Mouse (Mus musculus): ENCODE data around the gene Sult1a1. TPM values are rescaled to one million over a fixed set of nuclear protein-coding genes. Genes with fewer than 3 reads are reported as not detected.

The Sult1a1 gene
- total and polyA plus RNA-seq, 2 experiments, result 566 to 727 TPM

DNA sequence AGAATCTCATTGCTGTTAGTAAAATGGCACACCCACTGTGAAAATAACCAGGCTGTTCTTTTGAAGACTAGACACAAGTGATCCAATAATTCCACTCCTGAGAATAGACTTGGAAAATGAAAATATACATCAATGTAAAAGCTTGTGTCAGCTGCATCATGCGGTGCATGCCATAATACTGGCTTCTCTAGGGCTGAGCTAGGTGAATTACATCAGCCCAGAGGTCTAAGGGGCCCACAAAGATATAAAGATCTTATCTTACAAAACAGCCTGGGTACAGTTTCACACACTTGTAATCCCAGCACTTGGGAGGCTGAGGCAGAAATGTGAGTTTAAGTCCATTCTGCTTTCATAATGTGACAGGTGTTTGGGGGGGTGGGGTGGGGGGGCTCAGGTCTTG lies 18.7 kb downstream of the Sult1a1 start:
- H3K4me3 ChIP-seq (ENCODE audit: insufficient read depth, low read depth, low read length), result no peak overlapping the region
- no peak for DNase-seq (ENCODE audit: extremely low read depth, low read depth, low spot score)
- H3K4me1 ChIP-seq (ENCODE audit: control insufficient read depth, insufficient read depth, low read length), result peaks cover 2% of the 10 kb centered on the region
- peaks cover 4% of the 10 kb centered on the region for H3K36me3 ChIP-seq (ENCODE audit: control insufficient read depth, insufficient read depth, low read length)
- H3K79me2 ChIP-seq (ENCODE audit: control insufficient read depth, insufficient read depth, low read length), result peaks cover 2% of the 10 kb centered on the region; the same call in 1 of the 2 replicates
- no peak for TF ChIP-seq CTCF (IDR thresholded peaks at IDR 0.05; ENCODE audit: low read depth, low read length)
- no peak for TF ChIP-seq POLR2A (IDR thresholded peaks at IDR 0.05; ENCODE audit: extremely low read depth, insufficient read depth, low read length)
- H3K27me3 ChIP-seq (ENCODE audit: control insufficient read depth, insufficient read depth, low read length), result no peaks in the 10 kb centered on the region
- 100% methylated on average over 1 of the region's 1 CpGs for WGBS
- H3K9ac ChIP-seq (ENCODE audit: low read depth, low read length), result no peak overlapping the region
- no peak overlapping the region for H3K27ac ChIP-seq (replicated peaks; ENCODE audit: insufficient read depth, low read depth, low read length)

DNA sequence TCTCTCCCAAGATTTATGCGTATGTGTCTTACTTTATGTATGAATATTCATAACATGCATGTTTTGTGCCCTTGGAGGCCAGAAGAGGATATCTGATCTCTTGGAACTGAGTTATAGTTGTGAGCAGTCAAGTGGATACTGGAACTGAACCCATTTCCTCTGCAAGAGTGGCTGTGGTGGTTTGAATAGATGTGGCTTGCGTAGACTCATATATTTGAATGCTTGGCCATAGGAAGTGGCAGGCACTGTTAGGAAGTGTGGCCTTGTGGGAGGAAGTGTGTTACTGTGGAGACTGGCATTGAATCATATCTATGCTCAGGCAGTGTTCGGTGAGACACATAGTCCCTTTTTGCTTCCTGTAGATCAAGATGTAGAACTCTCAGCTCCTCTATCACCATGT lies 20.5 kb downstream of the Sult1a1 start:
- DNase-seq (ENCODE audit: extremely low read depth, low read depth, low spot score), result no peak
- no peak overlapping the region for H3K9ac ChIP-seq (ENCODE audit: low read depth, low read length)

DNA sequence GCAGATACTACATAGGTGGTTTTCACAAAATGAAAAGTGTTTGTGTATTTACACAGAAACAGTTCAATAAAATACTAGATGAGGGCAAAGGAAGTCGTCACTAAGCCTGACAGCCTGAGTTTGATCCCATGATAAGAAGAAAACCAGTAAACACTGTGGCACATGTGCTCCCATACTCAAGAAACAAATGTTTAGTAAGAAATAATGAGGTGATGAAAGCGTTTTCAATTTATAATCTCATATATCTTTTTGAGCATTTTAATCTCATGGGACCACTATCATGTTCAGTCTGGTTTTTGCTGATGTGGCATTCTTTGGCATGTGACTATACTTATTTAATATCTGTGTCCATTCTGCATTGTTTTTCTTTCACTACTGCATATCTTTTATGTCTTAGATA lies 22.2 kb downstream of the Sult1a1 start:
- Histone ChIP-seq H3K4me3 (ENCODE audit: insufficient read depth, low read depth, low read length) (no peak overlapping the region), H3K27me3 (ENCODE audit: control insufficient read depth, insufficient read depth, low read length) (no peaks in the 10 kb centered on the region), H3K36me3 (ENCODE audit: control insufficient read depth, insufficient read depth, low read length) (no peaks in the 10 kb centered on the region), H3K4me1 (ENCODE audit: control insufficient read depth, insufficient read depth, low read length) (peaks cover 5% of the 10 kb centered on the region), H3K79me2 (ENCODE audit: control insufficient read depth, insufficient read depth, low read length) (peaks cover 7% of the 10 kb centered on the region; the same call in 1 of the 2 replicates), H3K9ac (ENCODE audit: low read depth, low read length) (no peak overlapping the region), H3K27ac (replicated peaks; ENCODE audit: insufficient read depth, low read depth, low read length) (no peak overlapping the region)
- DNase-seq (ENCODE audit: extremely low read depth, low read depth, low spot score), result no peak
- WGBS, result 44% methylated on average over 2 of the region's 2 CpGs
- TF ChIP-seq POLR2A (IDR thresholded peaks at IDR 0.05; ENCODE audit: extremely low read depth, insufficient read depth, low read length) (no peak), CTCF (IDR thresholded peaks at IDR 0.05; ENCODE audit: low read depth, low read length) (no peak)

More for the DNA sequence above, 20.5 kb downstream of the Sult1a1 start:
- no peak overlapping the region for H3K4me3 ChIP-seq (ENCODE audit: insufficient read depth, low read depth, low read length)
- peaks cover 2% of the 10 kb centered on the region for H3K4me1 ChIP-seq (ENCODE audit: control insufficient read depth, insufficient read depth, low read length)
- WGBS, result 88% methylated on average over 3 of the region's 3 CpGs
- H3K27ac ChIP-seq (replicated peaks; ENCODE audit: insufficient read depth, low read depth, low read length), result 0 out of 2 replicates have a peak overlapping the region, but pooled peaks have one; percentile 6
- H3K27me3 ChIP-seq (ENCODE audit: control insufficient read depth, insufficient read depth, low read length), result no peaks in the 10 kb centered on the region
- peaks cover 7% of the 10 kb centered on the region; the same call in 1 of the 2 replicates for H3K79me2 ChIP-seq (ENCODE audit: control insufficient read depth, insufficient read depth, low read length)
- no peak for TF ChIP-seq POLR2A (IDR thresholded peaks at IDR 0.05; ENCODE audit: extremely low read depth, insufficient read depth, low read length)
- TF ChIP-seq CTCF (IDR thresholded peaks at IDR 0.05; ENCODE audit: low read depth, low read length), result no peak
- no peaks in the 10 kb centered on the region for H3K36me3 ChIP-seq (ENCODE audit: control insufficient read depth, insufficient read depth, low read length)

DNA sequence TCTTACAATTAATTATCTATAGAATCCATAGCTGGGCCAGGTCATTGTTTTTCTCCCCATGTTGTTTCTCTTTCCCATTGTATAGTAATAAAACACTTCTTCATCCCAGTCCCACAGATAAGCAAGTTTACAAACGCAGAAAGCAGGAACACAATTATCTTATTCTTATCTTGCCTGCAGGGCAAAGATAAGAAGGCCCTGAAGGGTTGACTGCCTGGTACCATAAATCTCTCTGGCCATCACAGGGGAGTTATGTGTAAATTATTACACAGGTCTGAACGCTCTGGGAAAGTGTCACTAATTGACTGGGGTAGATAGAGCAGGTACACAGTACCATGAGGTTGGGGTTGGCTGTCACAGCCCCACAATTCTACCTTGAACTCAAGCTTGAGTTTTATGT lies 25.4 kb downstream of the Sult1a1 start:
- TF ChIP-seq CTCF (IDR thresholded peaks at IDR 0.05; ENCODE audit: low read depth, low read length), result no peak
- TF ChIP-seq POLR2A (IDR thresholded peaks at IDR 0.05; ENCODE audit: extremely low read depth, insufficient read depth, low read length), result no peak
- H3K27ac ChIP-seq (replicated peaks; ENCODE audit: insufficient read depth, low read depth, low read length), result no peak overlapping the region
- H3K4me1 ChIP-seq (ENCODE audit: control insufficient read depth, insufficient read depth, low read length), result peaks cover 6% of the 10 kb centered on the region

DNA sequence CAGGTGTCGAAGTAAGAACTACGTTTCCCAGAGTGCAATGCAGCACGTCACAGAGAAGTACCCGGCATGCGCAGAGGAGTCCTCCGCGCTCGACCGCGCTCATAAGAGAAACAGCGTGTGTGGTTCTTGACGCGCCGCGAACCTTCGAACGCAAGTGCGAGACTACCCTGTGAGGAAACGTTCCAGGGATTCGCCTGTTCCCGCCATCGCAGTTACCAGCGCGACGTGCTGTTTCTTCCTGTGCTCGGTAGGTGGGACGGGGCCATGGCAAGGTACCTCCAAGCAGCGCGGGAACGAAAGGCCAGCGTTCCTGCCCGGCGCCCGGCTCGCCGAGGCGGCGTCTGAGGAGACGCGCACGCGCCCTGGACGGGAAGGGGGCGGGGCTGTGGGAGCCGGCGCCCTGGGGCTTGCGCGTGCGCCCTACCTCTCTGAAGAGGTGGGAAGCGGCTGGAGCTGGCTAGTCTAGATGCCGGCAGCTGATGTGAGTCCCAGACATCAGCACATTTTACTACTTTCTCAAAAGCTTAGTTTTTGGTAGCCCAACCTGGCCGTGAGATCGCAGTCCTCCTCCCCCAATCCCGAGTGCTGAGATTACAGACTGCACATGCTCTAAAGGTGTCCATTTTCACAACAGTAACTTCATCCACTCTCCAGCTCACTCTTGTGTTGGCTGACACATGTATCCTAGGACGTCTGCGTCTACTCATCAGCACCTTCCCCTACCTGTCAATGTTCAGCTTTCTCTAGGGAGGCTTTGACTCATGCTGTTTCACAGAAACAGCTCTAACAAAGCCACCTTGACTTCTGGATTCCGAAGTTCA lies 26.8 kb downstream of the Sult1a1 start, which contains the start of gene Sgf29:
TSS of gene Sgf29 (plus strand) at position 79 of the 821 bp plus-strand sequence.
- peak within 1 kb of the TSS; percentile 90 for H3K27ac ChIP-seq (replicated peaks; ENCODE audit: insufficient read depth, low read depth, low read length)
- DNase-seq (ENCODE audit: extremely low read depth, low read depth, low spot score), result peak; percentile 89
- H3K4me3 ChIP-seq (ENCODE audit: insufficient read depth, low read depth, low read length), result peak within 1 kb of the TSS; percentile 95
- TF ChIP-seq CTCF (IDR thresholded peaks at IDR 0.05; ENCODE audit: low read depth, low read length) (no peak), POLR2A (IDR thresholded peaks at IDR 0.05; ENCODE audit: extremely low read depth, insufficient read depth, low read length) (peak; percentile 90)
- no peaks in the 10 kb centered on the region for H3K27me3 ChIP-seq (ENCODE audit: control insufficient read depth, insufficient read depth, low read length)
- H3K79me2 ChIP-seq (ENCODE audit: control insufficient read depth, insufficient read depth, low read length), result peaks cover 5% of the 10 kb centered on the region; the same call in 1 of the 2 replicates
- no peaks in the 10 kb centered on the region for H3K36me3 ChIP-seq (ENCODE audit: control insufficient read depth, insufficient read depth, low read length)
- 1% methylated on average over 57 of the region's 57 CpGs for WGBS
- H3K4me1 ChIP-seq (ENCODE audit: control insufficient read depth, insufficient read depth, low read length), result peaks cover 4% of the 10 kb centered on the region; the same call in 1 of the 2 replicates
- peak within 1 kb of the TSS; percentile 96 for H3K9ac ChIP-seq (ENCODE audit: low read depth, low read length)

More for the DNA sequence above, 25.4 kb downstream of the Sult1a1 start:
- Histone ChIP-seq H3K36me3 (ENCODE audit: control insufficient read depth, insufficient read depth, low read length) (no peaks in the 10 kb centered on the region), H3K9ac (ENCODE audit: low read depth, low read length) (no peak overlapping the region), H3K79me2 (ENCODE audit: control insufficient read depth, insufficient read depth, low read length) (peaks cover 7% of the 10 kb centered on the region; the same call in 1 of the 2 replicates), H3K27me3 (ENCODE audit: control insufficient read depth, insufficient read depth, low read length) (no peaks in the 10 kb centered on the region), H3K4me3 (ENCODE audit: insufficient read depth, low read depth, low read length) (no peak overlapping the region)
- 62% methylated on average over 2 of the region's 2 CpGs for WGBS
- DNase-seq (ENCODE audit: extremely low read depth, low read depth, low spot score), result no peak

Data from liver, adult 2 months (tissue).